Mouse (Mus musculus) hematopoietic multipotent progenitor cell, adult 10-12 weeks (in vitro differentiated cells): ENCODE data around the gene Ctf1. TPM values are rescaled to one million over a fixed set of nuclear protein-coding genes. Genes with fewer than 3 reads are reported as not detected.

Source experiments
- polyA plus RNA-seq: library from polyadenylated mRNA; stranded (reverse); fragments of >175 nt; gene quantifications from 2 replicates; pipeline ENCODE4 v1.2.3, GENCODE M21; 2012; ENCODE audit warnings: low replicate concordance

Gene Ctf1
- polyA plus RNA-seq: 0.25 TPM in 1 of 2 replicates, not detected in the other

DNA sequence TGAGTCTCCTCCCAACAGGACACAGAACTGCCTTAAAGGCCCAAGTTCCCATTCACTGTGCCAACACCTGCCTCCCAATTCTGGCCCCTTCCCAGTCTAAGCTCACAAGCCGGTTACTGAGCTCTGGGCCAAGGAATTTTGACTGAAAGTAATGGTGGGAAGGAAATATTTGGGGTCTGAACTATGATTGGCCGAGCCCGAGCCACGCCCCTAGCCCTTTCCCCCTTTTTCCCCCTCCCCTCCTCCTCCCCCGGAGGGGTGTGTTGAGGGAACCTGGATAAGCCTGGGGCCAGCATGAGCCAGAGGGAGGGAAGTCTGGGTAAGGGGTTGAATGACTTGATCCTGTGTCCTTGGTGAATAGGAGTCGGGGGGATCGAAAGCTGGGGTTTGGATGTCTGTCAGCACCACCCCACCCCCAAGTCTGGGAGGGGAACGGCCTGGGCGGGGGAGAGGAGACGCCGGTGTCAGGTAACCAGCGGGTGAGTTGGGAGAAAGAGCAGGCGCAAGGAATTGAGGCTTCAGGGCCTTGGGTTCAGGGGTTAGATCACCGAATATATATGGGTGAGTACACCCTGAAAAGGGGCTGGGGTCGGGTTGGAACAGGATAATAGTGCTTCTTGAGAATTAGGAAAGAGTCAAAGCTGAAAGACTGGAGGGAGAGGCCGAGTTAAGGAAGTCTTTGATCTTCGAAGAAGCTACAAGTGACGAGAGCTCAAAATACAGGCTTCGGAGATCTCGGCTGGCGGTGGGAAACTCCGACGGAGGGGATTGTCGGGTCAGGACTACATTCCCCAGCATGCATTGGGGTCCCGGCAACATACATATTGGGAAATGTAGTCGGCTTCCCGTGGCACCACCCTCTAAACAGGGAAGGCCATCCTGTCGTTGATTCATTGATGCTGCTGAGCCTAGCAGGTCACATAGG lies at the start of gene Ctf1:
Gene Ctf1, plus strand, starts transcription at position 276 of the 925 bp plus-strand sequence.

DNA sequence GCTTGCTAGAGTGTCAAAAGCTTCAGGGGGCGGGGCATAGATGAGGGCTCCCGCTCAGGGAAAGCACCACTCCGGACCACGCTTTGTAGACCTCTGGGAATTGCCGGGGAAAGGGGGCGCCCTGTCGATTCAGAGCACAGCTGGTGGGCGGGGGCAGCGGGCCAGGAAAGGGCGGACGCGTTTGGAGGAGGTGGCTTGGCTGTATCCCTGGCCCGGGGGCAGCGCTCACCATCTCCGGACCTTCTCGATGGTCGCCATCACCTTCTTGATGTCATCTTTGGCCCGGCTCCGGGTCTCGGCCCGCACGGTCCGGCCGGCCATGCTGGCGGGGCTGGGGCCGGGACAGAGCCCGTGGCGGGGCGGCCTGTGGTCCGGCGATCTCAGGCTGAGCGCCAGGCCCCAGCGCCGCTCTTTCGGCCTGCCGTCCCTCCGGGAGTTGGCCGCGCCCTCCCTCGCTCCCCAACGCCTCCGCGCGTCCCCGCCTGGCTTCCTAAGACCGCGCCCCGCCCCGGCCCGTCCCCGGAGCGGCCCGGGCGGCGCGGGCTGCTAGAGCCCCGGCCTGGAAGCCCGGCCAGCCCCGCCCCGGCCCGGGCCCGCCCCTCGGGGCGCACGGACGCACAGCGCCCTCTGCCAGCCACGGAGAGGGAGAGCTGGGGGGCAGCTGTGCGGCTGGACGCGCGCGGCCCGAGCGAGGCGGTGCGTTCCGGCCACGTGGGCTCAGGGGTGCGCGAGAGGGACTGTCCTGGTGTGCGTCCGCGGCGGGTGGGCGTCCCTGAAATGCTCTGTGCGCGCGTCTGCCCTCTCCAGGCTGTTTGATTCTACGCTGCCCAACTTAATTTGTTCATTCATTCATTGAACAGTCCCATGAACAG lies 4.1 kb upstream of the Ctf1 start, which contains the start of gene Bcl7c:
Gene Bcl7c, minus strand, starts transcription at position 727 of the 872 bp plus-strand sequence.

GRCm38 (mm10) chr7:127732066-127732465 lies 19.5 kb downstream of the Ctf1 start, which contains the start of gene Ctf2:
Ctf2 (minus strand) TSS chr7:127732166.

DNA sequence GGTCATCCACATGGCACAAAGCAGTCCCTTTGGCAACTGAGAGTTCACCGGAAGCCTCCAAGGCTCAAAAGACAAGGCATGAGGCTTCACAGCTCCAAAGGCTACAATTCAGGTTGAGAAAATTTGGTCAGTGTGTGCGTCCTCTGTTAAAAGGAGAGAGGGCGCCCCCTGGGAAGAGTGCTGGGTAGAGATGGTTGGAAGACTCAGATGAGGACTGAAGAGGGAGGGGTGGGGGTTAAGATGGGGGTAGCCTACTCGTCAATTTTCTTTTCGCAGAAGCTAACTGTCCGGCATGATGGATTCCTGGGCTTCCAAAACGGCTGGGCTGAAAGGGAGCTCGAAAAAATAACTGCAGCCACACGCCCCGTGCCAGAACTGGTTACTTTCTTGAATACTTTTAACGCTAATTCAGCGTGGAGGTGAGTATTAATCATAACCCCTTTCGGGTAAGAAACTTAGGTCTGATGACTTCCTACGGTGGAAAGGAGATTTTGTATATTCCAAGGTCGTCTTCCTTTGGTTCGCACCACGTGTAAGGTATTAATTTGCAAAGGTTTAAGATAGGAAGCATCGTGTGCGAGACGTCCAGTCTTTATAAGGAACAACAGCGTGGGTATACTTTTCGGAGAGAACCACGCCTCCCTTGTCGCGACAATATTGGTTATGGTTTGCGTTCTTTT lies 32.0 kb downstream of the Ctf1 start, which contains the start of gene Fbxl19:
Gene Fbxl19, plus strand, starts transcription at position 178 of the 680 bp plus-strand sequence.

Other genes starting within 250 kb of the Ctf1 start
- 733 and 1,419 TPM in 2 replicates for gene Fbrs, start 233.5 kb upstream of the Ctf1 start, polyA plus RNA-seq
- 63.6 and 79.8 TPM in 2 replicates for gene Srcap, start 200.8 kb upstream of the Ctf1 start, polyA plus RNA-seq
- gene Gm42715, start 193.2 kb upstream of the Ctf1 start, polyA plus RNA-seq: 39.4 and 48.5 TPM in 2 replicates
- gene Tmem265, start 151.3 kb upstream of the Ctf1 start, polyA plus RNA-seq: 0.69 and 5.4 TPM in 2 replicates
- gene Phkg2, start 139.4 kb upstream of the Ctf1 start, polyA plus RNA-seq: 32.2 and 89.3 TPM in 2 replicates
- 2.1 and 3.3 TPM in 2 replicates for gene Ccdc189, start 124.1 kb upstream of the Ctf1 start, polyA plus RNA-seq
- 49.1 and 52.5 TPM in 2 replicates for gene Rnf40, start 124.0 kb upstream of the Ctf1 start, polyA plus RNA-seq
- 11.0 and 18.9 TPM in 2 replicates for gene Zfp629, start 96.9 kb upstream of the Ctf1 start, polyA plus RNA-seq
- 238 and 564 TPM in 2 replicates for gene Bcl7c, start 3.8 kb upstream of the Ctf1 start, polyA plus RNA-seq
- gene Ctf2, start 19.4 kb downstream of the Ctf1 start, polyA plus RNA-seq: not detected in 2 replicates
- gene Fbxl19, start 31.8 kb downstream of the Ctf1 start, polyA plus RNA-seq: 26.7 and 56.3 TPM in 2 replicates
- 46.3 and 124 TPM in 2 replicates for gene Orai3, start 57.1 kb downstream of the Ctf1 start, polyA plus RNA-seq
- 61.8 and 82.0 TPM in 2 replicates for gene Setd1a, start 63.9 kb downstream of the Ctf1 start, polyA plus RNA-seq
- 7.0 TPM in 1 of 2 replicates, not detected in the other for gene Gm49388, start 72.9 kb downstream of the Ctf1 start, polyA plus RNA-seq
- 0.94 and 7.6 TPM in 2 replicates for gene Hsd3b7, start 87.9 kb downstream of the Ctf1 start, polyA plus RNA-seq
- 86.0 and 101 TPM in 2 replicates for gene Stx4a, start 111.6 kb downstream of the Ctf1 start, polyA plus RNA-seq
- gene Stx1b, start 111.8 kb downstream of the Ctf1 start, polyA plus RNA-seq: 0.03 and 0.11 TPM in 2 replicates
- gene Zfp646, start 163.5 kb downstream of the Ctf1 start, polyA plus RNA-seq: 33.7 and 53.9 TPM in 2 replicates
- 25.3 and 26.3 TPM in 2 replicates for gene Zfp668, start 164.1 kb downstream of the Ctf1 start, polyA plus RNA-seq
- 0.82 and 1.2 TPM in 2 replicates for gene Prss53, start 178.2 kb downstream of the Ctf1 start, polyA plus RNA-seq
- not detected in 2 replicates for gene Gm21974, start 182.7 kb downstream of the Ctf1 start, polyA plus RNA-seq
- gene Vkorc1, start 182.9 kb downstream of the Ctf1 start, polyA plus RNA-seq: 7.0 and 14.6 TPM in 2 replicates
- 76.6 and 120 TPM in 2 replicates for gene Bckdk, start 191.3 kb downstream of the Ctf1 start, polyA plus RNA-seq
- gene Kat8, start 199.8 kb downstream of the Ctf1 start, polyA plus RNA-seq: 5.5 and 8.5 TPM in 2 replicates
- gene Prss8, start 217.4 kb downstream of the Ctf1 start, polyA plus RNA-seq: 0.07 and 0.15 TPM in 2 replicates
- gene Prss36, start 234.0 kb downstream of the Ctf1 start, polyA plus RNA-seq: 3.6 and 6.7 TPM in 2 replicates